Mouse (Mus musculus): ENCODE data around the gene Rasd1. TPM values are rescaled to one million over a fixed set of nuclear protein-coding genes. Genes with fewer than 3 reads are reported as not detected.
A peak's percentile ranks its signal among the peaks of the same experiment; 100 is the strongest.

Gene Rasd1
- polyA plus RNA-seq, 1 experiment: not detected

- no peak overlapping the region for H3K4me3 ChIP-seq (ENCODE audit: insufficient read depth, low read depth, low read length)
- no peak overlapping the region for H3K27ac ChIP-seq (ENCODE audit: insufficient read depth, low read depth, low read length)
- TF ChIP-seq CTCF (IDR thresholded peaks at IDR 0.05; ENCODE audit: insufficient read depth, low read depth, low read length) (no peak), POLR2A (IDR thresholded peaks at IDR 0.05; ENCODE audit: insufficient read depth, low read depth, low read length) (no peak)
- 58% methylated on average over 1 of the region's 1 CpGs for WGBS
- H3K4me1 ChIP-seq (ENCODE audit: control insufficient read depth, insufficient read depth, low read length): no peaks in the 10 kb centered on the region
Observed at GRCm38 (mm10) chr11:59989406-59989805, 24.7 kb upstream of the Rasd1 start.

GRCm38 (mm10) chr11:59977831-59978230 lies 13.1 kb upstream of the Rasd1 start:
- Histone ChIP-seq H3K27ac (ENCODE audit: insufficient read depth, low read depth, low read length) (no peak overlapping the region), H3K4me3 (ENCODE audit: insufficient read depth, low read depth, low read length) (no peak overlapping the region), H3K4me1 (ENCODE audit: control insufficient read depth, insufficient read depth, low read length) (no peaks in the 10 kb centered on the region; the same call in 1 of the 2 replicates)
- TF ChIP-seq POLR2A (IDR thresholded peaks at IDR 0.05; ENCODE audit: insufficient read depth, low read depth, low read length) (no peak), CTCF (IDR thresholded peaks at IDR 0.05; ENCODE audit: insufficient read depth, low read depth, low read length) (no peak)
- 88% methylated on average over 5 of the region's 5 CpGs for WGBS

- whole genome bisulfite sequencing: 56% methylated on average over 10 of the region's 10 CpGs
- TF ChIP-seq POLR2A (IDR thresholded peaks at IDR 0.05; ENCODE audit: insufficient read depth, low read depth, low read length) (no peak), CTCF (IDR thresholded peaks at IDR 0.05; ENCODE audit: insufficient read depth, low read depth, low read length) (no peak)
- H3K27ac ChIP-seq (ENCODE audit: insufficient read depth, low read depth, low read length): no peak overlapping the region
- H3K4me1 ChIP-seq (ENCODE audit: control insufficient read depth, insufficient read depth, low read length): no peaks in the 10 kb centered on the region; the same call in 1 of the 2 replicates
- H3K4me3 ChIP-seq (ENCODE audit: insufficient read depth, low read depth, low read length): no peak overlapping the region
Observed at GRCm38 (mm10) chr11:59975241-59975640, 10.5 kb upstream of the Rasd1 start.

GRCm38 (mm10) chr11:59973389-59973788 lies 8.6 kb upstream of the Rasd1 start:
- H3K27ac ChIP-seq (ENCODE audit: insufficient read depth, low read depth, low read length): no peak overlapping the region
- TF ChIP-seq CTCF (IDR thresholded peaks at IDR 0.05; ENCODE audit: insufficient read depth, low read depth, low read length): no peak
- TF ChIP-seq POLR2A (IDR thresholded peaks at IDR 0.05; ENCODE audit: insufficient read depth, low read depth, low read length): no peak
- H3K4me3 ChIP-seq (ENCODE audit: insufficient read depth, low read depth, low read length): no peak overlapping the region
- 85% methylated on average over 5 of the region's 5 CpGs for whole genome bisulfite sequencing
- no peaks in the 10 kb centered on the region for H3K4me1 ChIP-seq (ENCODE audit: control insufficient read depth, insufficient read depth, low read length)

- Histone ChIP-seq H3K4me1 (ENCODE audit: control insufficient read depth, insufficient read depth, low read length) (no peaks in the 10 kb centered on the region), H3K4me3 (ENCODE audit: insufficient read depth, low read depth, low read length) (no peak overlapping the region), H3K27ac (ENCODE audit: insufficient read depth, low read depth, low read length) (no peak overlapping the region)
- TF ChIP-seq CTCF (IDR thresholded peaks at IDR 0.05; ENCODE audit: insufficient read depth, low read depth, low read length) (no peak), POLR2A (IDR thresholded peaks at IDR 0.05; ENCODE audit: insufficient read depth, low read depth, low read length) (no peak)
- whole genome bisulfite sequencing: 57% methylated on average over 2 of the region's 2 CpGs
Observed at GRCm38 (mm10) chr11:59971691-59972090, 6.9 kb upstream of the Rasd1 start.

- WGBS: 81% methylated on average over 5 of the region's 5 CpGs
- H3K4me3 ChIP-seq (ENCODE audit: insufficient read depth, low read depth, low read length): no peak overlapping the region
- TF ChIP-seq CTCF (IDR thresholded peaks at IDR 0.05; ENCODE audit: insufficient read depth, low read depth, low read length) (no peak), POLR2A (IDR thresholded peaks at IDR 0.05; ENCODE audit: insufficient read depth, low read depth, low read length) (no peak)
- H3K4me1 ChIP-seq (ENCODE audit: control insufficient read depth, insufficient read depth, low read length): peaks cover 3% of the 10 kb centered on the region; the same call in 1 of the 2 replicates
- no peak overlapping the region for H3K27ac ChIP-seq (ENCODE audit: insufficient read depth, low read depth, low read length)
Observed at GRCm38 (mm10) chr11:59970780-59971179, 6.0 kb upstream of the Rasd1 start.

- TF ChIP-seq POLR2A (IDR thresholded peaks at IDR 0.05; ENCODE audit: insufficient read depth, low read depth, low read length) (no peak), CTCF (IDR thresholded peaks at IDR 0.05; ENCODE audit: insufficient read depth, low read depth, low read length) (no peak)
- Histone ChIP-seq H3K4me1 (ENCODE audit: control insufficient read depth, insufficient read depth, low read length) (peaks cover 26% of the 10 kb centered on the region), H3K27ac (ENCODE audit: insufficient read depth, low read depth, low read length) (no peak overlapping the region), H3K4me3 (ENCODE audit: insufficient read depth, low read depth, low read length) (no peak overlapping the region)
- 91% methylated on average over 1 of the region's 1 CpGs for WGBS
Observed at GRCm38 (mm10) chr11:59967765-59968164, 3.0 kb upstream of the Rasd1 start.

- no peak overlapping the region for H3K27ac ChIP-seq (ENCODE audit: insufficient read depth, low read depth, low read length)
- no peak overlapping the region for H3K4me3 ChIP-seq (ENCODE audit: insufficient read depth, low read depth, low read length)
- 82% methylated on average over 4 of the region's 4 CpGs for WGBS
- peaks cover 34% of the 10 kb centered on the region for H3K4me1 ChIP-seq (ENCODE audit: control insufficient read depth, insufficient read depth, low read length)
- TF ChIP-seq POLR2A (IDR thresholded peaks at IDR 0.05; ENCODE audit: insufficient read depth, low read depth, low read length): no peak
- TF ChIP-seq CTCF (IDR thresholded peaks at IDR 0.05; ENCODE audit: insufficient read depth, low read depth, low read length): no peak
Observed at GRCm38 (mm10) chr11:59966102-59966483, 1.3 kb upstream of the Rasd1 start.

- Histone ChIP-seq H3K4me3 (ENCODE audit: insufficient read depth, low read depth, low read length) (peak overlapping the region; percentile 50), H3K4me1 (ENCODE audit: control insufficient read depth, insufficient read depth, low read length) (peaks cover 37% of the 10 kb centered on the region), H3K27ac (ENCODE audit: insufficient read depth, low read depth, low read length) (no peak overlapping the region)
- 39% methylated on average over 25 of the region's 25 CpGs for WGBS
- no peak for TF ChIP-seq POLR2A (IDR thresholded peaks at IDR 0.05; ENCODE audit: insufficient read depth, low read depth, low read length)
- peak; percentile 90 for TF ChIP-seq CTCF (IDR thresholded peaks at IDR 0.05; ENCODE audit: insufficient read depth, low read depth, low read length)
Observed at GRCm38 (mm10) chr11:59965227-59966101, 720 bp upstream of the Rasd1 start.
